Mouse (Mus musculus): Measurements from ENCODE around the gene 3425401B19Rik. TPM values are rescaled to one million over a fixed set of nuclear protein-coding genes. Genes with fewer than 3 reads are reported as not detected.

The 3425401B19Rik gene
- polyA plus RNA-seq, 1 experiment from 2014 or later = 0.22 TPM

DNA sequence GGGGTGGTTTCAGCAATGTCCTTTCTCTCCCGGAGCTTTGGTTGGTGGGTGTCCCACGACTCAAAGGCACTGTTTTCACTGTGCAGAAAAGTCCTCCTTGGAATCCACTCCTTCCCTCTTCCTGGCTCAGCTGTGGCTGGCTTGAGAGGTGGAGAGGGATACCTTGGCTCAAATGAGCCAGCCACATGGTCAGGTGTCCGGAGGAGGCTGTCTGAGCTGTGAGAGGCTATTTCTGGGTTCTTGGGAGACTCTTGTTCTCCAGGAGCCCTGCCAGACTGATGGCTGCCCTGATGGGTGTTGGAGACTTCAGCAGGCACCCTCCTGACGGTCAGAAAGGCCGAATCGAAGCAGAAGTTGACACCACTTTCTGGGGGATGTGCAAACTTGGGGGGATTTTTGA is 22.0 kb downstream of the 3425401B19Rik start:
- Histone ChIP-seq H3K4me3 (ENCODE audit: low read depth, low read length) (no peak overlapping the region), H3K9me3 (ENCODE audit: low read depth, low read length) (no peaks in the 10 kb centered on the region), H3K27ac (ENCODE audit: low read depth) (no peak overlapping the region), H3K36me3 (ENCODE audit: insufficient read depth) (no peaks in the 10 kb centered on the region), H3K4me1 (ENCODE audit: insufficient read depth) (no peaks in the 10 kb centered on the region), H3K27me3 (ENCODE audit: insufficient read depth, low read length) (no peaks in the 10 kb centered on the region), H3K9ac (no peak overlapping the region), H3K4me2 (no peak overlapping the region)
- DNase-seq = no peak
- no peak for ATAC-seq (ENCODE audit: insufficient read depth)
- no peak for TF ChIP-seq CTCF (IDR thresholded peaks at IDR 0.05; ENCODE audit: low read depth)
- WGBS = 78% methylated on average over 6 of the region's 6 CpGs

GRCm38 (mm10) chr14:32659781-32660180 is 25.3 kb downstream of the 3425401B19Rik start:
- Histone ChIP-seq H3K4me2 (no peak overlapping the region), H3K27me3 (ENCODE audit: insufficient read depth, low read length) (no peaks in the 10 kb centered on the region), H3K36me3 (ENCODE audit: insufficient read depth) (no peaks in the 10 kb centered on the region), H3K9me3 (ENCODE audit: low read depth, low read length) (no peaks in the 10 kb centered on the region), H3K4me3 (ENCODE audit: low read depth, low read length) (no peak overlapping the region), H3K27ac (ENCODE audit: low read depth) (no peak overlapping the region), H3K4me1 (ENCODE audit: insufficient read depth) (no peaks in the 10 kb centered on the region), H3K9ac (no peak overlapping the region)
- WGBS = 64% methylated on average over 9 of the region's 9 CpGs
- no peak for TF ChIP-seq CTCF (IDR thresholded peaks at IDR 0.05; ENCODE audit: low read depth)
- ATAC-seq (ENCODE audit: insufficient read depth) (no peak), DNase-seq (no peak)

GRCm38 (mm10) chr14:32638485-32638884 is 46.6 kb downstream of the 3425401B19Rik start:
- no peak for DNase-seq
- H3K4me3 ChIP-seq (ENCODE audit: low read depth, low read length) = no peak overlapping the region
- H3K27ac ChIP-seq (ENCODE audit: low read depth) = no peak overlapping the region
- WGBS = 69% methylated on average over 2 of the region's 2 CpGs
- TF ChIP-seq CTCF (IDR thresholded peaks at IDR 0.05; ENCODE audit: low read depth) = no peak
- no peaks in the 10 kb centered on the region for H3K36me3 ChIP-seq (ENCODE audit: insufficient read depth)
- no peak for ATAC-seq (ENCODE audit: insufficient read depth)
- no peaks in the 10 kb centered on the region for H3K4me1 ChIP-seq (ENCODE audit: insufficient read depth)
- no peaks in the 10 kb centered on the region for H3K27me3 ChIP-seq (ENCODE audit: insufficient read depth, low read length)
- H3K9ac ChIP-seq = no peak overlapping the region
- no peak overlapping the region for H3K4me2 ChIP-seq
- no peaks in the 10 kb centered on the region for H3K9me3 ChIP-seq (ENCODE audit: low read depth, low read length)

DNA sequence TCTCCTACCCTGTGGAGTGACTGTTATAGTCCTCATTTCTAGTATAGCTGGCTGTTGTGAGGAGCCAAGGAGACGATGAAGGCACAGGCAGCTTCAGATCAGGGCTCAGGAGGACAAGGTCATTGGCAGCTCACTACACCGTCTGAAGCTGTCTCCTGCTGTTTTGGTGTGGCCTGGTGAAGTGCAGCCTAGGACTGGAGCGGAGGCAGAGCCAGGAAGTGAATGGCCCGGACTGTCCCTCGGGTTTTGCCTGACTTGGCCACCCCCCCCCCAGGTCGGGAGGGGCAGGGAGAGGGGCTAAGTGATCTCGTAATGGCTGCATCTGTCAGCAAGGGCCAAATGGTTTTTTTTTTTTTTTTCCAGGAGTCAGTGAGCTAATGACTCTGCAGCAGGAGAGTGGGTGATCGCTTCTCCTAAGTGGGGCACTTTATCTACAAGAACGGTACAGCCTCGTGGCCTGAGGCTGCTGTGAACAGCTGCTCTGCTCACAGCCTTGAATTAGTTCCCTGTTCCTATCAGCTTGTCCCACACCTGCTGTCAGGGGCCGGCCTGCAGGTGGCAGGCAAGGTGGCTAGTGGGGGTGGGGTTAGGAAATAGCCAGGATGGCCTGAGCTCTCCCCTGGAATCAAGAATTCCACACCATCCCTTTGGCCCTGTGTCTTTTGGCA is 50.9 kb downstream of the 3425401B19Rik start:
- no peak for TF ChIP-seq CTCF (IDR thresholded peaks at IDR 0.05; ENCODE audit: low read depth)
- Histone ChIP-seq H3K27me3 (ENCODE audit: insufficient read depth, low read length) (no peaks in the 10 kb centered on the region), H3K9me3 (ENCODE audit: low read depth, low read length) (no peaks in the 10 kb centered on the region), H3K36me3 (ENCODE audit: insufficient read depth) (no peaks in the 10 kb centered on the region), H3K4me1 (ENCODE audit: insufficient read depth) (no peaks in the 10 kb centered on the region), H3K27ac (ENCODE audit: low read depth) (no peak overlapping the region), H3K9ac (no peak overlapping the region), H3K4me2 (no peak overlapping the region), H3K4me3 (ENCODE audit: low read depth, low read length) (no peak overlapping the region)
- DNase-seq (no peak), ATAC-seq (ENCODE audit: insufficient read depth) (no peak)
- WGBS = 13% methylated on average over 11 of the region's 11 CpGs

GRCm38 (mm10) chr14:32632908-32633600 is 52.0 kb downstream of the 3425401B19Rik start:
- Histone ChIP-seq H3K9ac (no peak overlapping the region), H3K4me2 (no peak overlapping the region), H3K36me3 (ENCODE audit: insufficient read depth) (no peaks in the 10 kb centered on the region), H3K4me3 (ENCODE audit: low read depth, low read length) (no peak overlapping the region), H3K4me1 (ENCODE audit: insufficient read depth) (no peaks in the 10 kb centered on the region), H3K9me3 (ENCODE audit: low read depth, low read length) (no peaks in the 10 kb centered on the region), H3K27ac (ENCODE audit: low read depth) (no peak overlapping the region), H3K27me3 (ENCODE audit: insufficient read depth, low read length) (no peaks in the 10 kb centered on the region)
- DNase-seq (no peak), ATAC-seq (ENCODE audit: insufficient read depth) (no peak)
- WGBS = 64% methylated on average over 6 of the region's 6 CpGs
- TF ChIP-seq CTCF (IDR thresholded peaks at IDR 0.05; ENCODE audit: low read depth) = no peak

GRCm38 (mm10) chr14:32628584-32628983 is 56.5 kb downstream of the 3425401B19Rik start:
- peak; percentile 38; the same call in 1 of the 2 replicates for TF ChIP-seq CTCF (IDR thresholded peaks at IDR 0.05; ENCODE audit: low read depth)
- no peaks in the 10 kb centered on the region for H3K36me3 ChIP-seq (ENCODE audit: insufficient read depth)
- no peak overlapping the region for H3K4me3 ChIP-seq (ENCODE audit: low read depth, low read length)
- DNase-seq = peak; percentile 41
- no peaks in the 10 kb centered on the region for H3K27me3 ChIP-seq (ENCODE audit: insufficient read depth, low read length)
- no peak for ATAC-seq (ENCODE audit: insufficient read depth)
- no peaks in the 10 kb centered on the region for H3K9me3 ChIP-seq (ENCODE audit: low read depth, low read length)
- no peak overlapping the region for H3K4me2 ChIP-seq
- H3K9ac ChIP-seq = no peak overlapping the region
- H3K4me1 ChIP-seq (ENCODE audit: insufficient read depth) = no peaks in the 10 kb centered on the region
- 36% methylated on average over 10 of the region's 10 CpGs for WGBS
- no peak overlapping the region for H3K27ac ChIP-seq (ENCODE audit: low read depth)

DNA sequence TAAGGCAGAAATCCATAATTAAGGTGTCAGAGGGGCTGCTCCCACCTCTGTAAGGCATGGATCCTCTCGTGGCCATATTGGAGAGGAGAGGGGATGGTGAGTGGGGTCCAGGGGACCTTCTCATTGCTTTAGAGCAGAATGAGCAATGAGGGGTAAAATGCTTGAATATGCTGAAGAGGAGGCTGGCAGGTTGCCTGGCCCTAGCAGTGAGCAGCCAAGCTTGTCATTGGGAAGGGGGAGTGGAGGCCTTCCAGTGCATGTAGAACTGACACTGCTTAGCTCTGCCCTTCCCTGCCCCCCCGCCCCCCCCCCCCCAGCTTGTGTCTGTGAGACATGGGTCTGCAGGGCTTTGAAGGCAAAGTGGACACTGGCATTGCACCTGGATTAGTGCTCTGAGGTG is 57.8 kb downstream of the 3425401B19Rik start:
- DNase-seq = no peak
- no peak overlapping the region for H3K4me2 ChIP-seq
- TF ChIP-seq CTCF (IDR thresholded peaks at IDR 0.05; ENCODE audit: low read depth) = no peak
- no peak overlapping the region for H3K27ac ChIP-seq (ENCODE audit: low read depth)
- H3K9me3 ChIP-seq (ENCODE audit: low read depth, low read length) = no peaks in the 10 kb centered on the region
- no peak for ATAC-seq (ENCODE audit: insufficient read depth)
- no peak overlapping the region for H3K4me3 ChIP-seq (ENCODE audit: low read depth, low read length)
- no peaks in the 10 kb centered on the region for H3K27me3 ChIP-seq (ENCODE audit: insufficient read depth, low read length)
- H3K9ac ChIP-seq = no peak overlapping the region
- WGBS = 19% methylated on average over 2 of the region's 2 CpGs
- no peaks in the 10 kb centered on the region for H3K36me3 ChIP-seq (ENCODE audit: insufficient read depth)
- H3K4me1 ChIP-seq (ENCODE audit: insufficient read depth) = no peaks in the 10 kb centered on the region

Data from lung, embryonic 14.5 days (tissue).